Mouse (Mus musculus) mouse trophoblast stem cell (cell line): Measurements from ENCODE around the gene Mesd.

Experiments used
- in situ Hi-C, 2 experiments: fragments of 300-500 bp; cut with MseI, MboI; formaldehyde crosslinking; loops; 2 replicates in 1 of 2; 3 replicates in 1 of 2; pipeline ENCODE4 v1.15.1; 2025

Mesd gene

DNA sequence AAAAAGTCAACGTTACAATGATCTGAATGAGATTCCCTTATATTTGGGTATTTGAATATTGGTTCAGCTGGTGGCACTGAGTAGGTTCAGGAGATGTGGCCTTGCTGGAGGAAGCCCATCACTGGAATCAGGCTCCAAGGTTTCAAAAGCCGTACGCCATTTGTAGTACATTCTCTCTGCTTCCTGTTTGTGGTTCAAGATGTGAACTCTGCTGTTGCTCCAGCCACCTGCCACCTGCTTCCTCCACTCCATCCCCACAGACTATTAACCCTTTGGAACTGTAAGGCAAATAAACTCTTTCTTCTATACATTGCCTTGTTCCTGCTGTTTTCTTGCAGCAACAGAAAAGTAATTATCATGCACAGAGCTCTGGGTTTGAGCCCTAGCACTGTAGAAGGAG, 27.6 kb downstream of the Mesd start:
- in situ Hi-C loops = loop anchor here (5.0 to 10.0 kb wide), 2 partner anchors 175 to 363 kb away; partner anchors contain the start of gene Cemip (in 2 of the 2)

DNA sequence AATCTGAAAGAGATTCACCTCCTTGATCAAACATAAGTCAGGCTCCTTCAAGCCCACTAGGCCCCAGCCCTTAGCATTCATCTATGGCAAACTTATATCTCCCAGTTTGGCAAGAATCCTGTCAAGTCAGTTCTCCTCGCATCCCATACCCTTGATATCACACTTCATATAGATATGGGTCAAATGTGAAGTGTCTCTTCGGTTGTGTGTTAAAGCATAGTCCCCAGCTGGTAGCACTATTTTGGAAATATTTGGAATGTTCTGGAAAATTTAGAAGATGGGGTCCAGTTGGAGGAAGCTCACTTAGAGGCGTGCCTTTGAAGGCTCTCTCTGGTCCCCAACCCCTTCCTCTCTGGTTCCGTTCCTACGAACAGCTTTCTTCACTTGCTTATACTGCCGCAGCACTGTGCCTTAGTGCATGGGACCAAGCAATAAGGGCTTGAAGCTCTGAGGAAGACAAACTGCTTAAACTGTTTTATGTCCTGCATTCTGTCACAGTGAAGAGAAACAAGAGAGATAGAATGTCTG, 29.2 kb downstream of the Mesd start:
- in situ Hi-C loops = loop anchor here (5.0 to 10.0 kb wide), 2 partner anchors 174 to 361 kb away; partner anchors contain the start of gene Cemip (in 2 of the 2)

DNA sequence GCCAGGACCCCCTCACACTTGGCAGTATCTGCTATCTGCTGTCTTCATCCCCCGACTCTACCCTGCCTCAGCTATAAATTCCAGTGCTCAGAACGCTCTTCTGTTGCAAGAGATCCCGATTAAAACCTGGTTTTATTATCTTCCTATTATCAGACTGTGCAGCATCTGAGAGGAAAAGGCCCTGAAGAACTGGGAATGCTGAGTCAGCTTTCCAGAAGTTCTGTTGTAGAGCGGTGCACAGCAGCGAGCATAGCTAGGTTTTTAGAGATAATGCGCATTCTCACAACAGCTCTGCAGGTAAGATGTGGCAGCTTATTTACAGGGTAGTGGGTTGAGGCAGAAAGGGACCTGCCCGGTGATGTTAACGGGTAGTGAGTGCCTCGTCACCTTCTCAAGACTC, 29.7 kb downstream of the Mesd start:
- in situ Hi-C loops = loop anchor here (5.0 to 10.0 kb wide), 2 partner anchors 173 to 361 kb away; partner anchors contain the start of gene Cemip (in 2 of the 2)

DNA sequence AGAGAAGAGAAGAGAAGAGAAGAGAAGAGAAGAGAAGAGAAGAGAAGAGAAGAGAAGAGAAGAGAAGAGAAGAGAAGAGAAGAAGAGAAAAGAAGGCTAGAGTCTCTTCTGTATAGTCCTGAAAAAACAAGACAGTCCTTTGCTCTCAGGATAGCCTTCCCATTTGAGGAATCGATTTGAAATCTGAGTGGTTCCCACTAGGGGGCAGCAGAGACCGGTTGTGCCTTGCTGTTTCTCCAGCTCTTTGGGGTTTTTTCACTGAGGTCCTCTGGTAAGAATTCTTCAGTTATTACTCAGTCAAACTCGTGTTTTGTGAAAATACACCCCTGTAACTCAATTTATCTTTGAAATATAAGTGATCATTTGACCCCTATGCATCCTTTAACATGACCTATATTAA, 30.3 kb downstream of the Mesd start:
- in situ Hi-C loops = loop anchor here (5.0 to 10.0 kb wide), 2 partner anchors 173 to 360 kb away; partner anchors contain the start of gene Cemip (in 2 of the 2)

DNA sequence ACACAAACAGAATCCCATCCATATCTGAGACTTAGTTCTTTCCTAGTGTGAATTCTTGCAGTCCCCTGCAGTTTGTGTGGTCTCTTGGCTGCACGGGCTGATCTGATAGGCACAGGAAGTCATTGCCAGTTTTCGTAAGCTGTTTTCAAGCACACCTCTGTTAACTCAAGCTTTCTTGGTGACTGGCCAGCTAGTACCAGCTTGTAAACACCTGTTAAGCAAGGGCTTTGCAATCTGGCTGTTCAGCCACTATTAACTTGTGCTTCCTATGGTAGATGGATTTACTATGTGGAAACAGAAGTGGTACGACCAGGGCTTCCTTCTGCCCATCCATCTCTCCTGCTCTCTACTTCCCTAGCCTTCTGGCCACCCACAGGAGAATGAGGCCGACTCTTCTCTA, 36.0 kb downstream of the Mesd start:
- in situ Hi-C loops = no loop called here

DNA sequence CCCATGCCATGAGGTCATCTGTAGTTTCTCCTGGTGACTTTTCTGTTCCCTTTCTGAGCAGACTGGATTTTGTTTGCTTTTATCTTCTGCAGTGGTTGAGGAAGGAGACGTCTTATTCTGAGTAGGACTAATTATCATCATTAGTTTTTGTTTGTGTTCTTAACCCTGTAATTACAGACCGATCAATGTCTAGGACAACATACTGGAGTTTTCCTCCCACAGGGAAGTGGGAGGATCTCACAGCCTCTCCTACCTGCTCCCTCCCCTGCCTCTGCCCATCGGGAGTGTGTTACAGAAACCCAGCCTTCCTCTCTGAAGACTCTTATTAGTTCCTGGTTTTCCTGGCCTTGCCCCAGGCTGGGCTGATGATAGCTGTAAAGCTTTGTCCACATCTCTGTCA, 37.4 kb downstream of the Mesd start:
- in situ Hi-C loops = no loop called here

DNA sequence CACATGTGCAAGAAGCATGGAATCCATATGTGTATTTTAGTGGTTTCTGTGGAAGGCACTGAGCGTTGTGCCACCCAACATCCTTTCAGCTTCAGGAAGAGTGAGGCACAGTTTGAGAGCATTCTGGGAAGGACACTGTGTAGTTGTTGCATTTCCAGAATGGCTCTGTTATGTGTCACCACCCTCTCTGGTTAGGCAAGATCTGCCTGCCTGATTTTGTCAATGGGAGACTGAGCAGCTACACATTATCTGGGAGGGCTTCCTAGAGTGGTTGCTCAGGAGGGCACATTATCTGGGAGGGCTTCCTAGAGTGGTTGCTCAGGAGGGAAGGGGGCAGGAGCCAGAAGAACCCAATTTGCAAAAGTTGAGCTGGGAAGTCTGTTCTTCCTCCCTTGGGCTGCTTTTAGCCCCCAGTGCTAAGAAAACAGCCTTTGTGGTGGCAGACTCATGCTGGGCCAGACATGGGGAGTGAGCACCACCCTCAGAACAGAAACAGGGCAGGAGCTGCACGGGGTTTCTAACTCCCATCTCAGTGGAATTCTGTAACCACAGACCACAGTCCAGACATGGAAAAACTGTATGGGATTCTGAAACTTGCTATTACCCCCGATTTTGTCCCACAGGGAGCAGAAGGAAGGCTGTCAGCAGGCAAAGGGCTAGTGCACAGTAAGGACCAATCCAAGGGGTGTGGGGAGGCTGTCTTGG, 54.9 kb downstream of the Mesd start:
- in situ Hi-C loops = no loop called here

DNA sequence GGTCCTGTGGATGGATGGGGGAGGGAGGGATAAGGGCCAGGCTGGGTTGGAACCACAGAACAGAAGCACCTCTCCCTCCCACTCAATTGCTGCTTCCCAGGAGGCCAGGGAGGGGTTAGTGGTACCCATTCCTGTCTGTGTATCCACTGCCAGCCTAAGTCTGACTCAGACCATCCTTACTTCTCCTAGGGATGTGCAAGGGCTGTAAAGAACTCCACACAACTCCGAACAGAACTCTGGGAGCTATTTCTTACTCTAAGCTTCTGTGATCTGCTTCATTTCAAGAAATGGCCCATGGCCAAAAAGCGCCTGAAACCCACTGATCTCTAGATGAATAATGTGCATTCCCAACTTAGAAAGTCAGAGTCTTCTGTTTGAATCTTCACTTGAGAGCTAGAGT, 55.9 kb downstream of the Mesd start:
- in situ Hi-C loops = no loop called here

DNA sequence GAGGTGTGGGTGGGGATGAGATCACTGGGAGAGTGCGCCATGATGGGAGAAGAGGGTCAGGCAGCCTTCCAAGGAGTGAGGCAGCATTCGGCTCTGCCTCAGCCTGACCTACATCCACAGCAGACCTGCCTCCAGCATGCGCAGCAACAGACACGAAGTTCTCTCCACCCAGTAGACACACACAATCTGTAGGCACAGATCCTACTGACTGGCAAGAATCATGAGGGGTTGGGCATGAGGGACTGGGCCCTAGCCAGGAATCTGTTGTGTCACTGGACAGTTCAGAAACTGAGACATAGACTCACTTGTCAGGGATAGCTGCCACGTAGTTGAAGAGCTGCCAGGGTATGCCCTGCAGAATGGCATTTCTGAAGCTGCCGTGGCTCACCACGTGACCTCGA, 57.4 kb downstream of the Mesd start:
- in situ Hi-C loops = no loop called here

DNA sequence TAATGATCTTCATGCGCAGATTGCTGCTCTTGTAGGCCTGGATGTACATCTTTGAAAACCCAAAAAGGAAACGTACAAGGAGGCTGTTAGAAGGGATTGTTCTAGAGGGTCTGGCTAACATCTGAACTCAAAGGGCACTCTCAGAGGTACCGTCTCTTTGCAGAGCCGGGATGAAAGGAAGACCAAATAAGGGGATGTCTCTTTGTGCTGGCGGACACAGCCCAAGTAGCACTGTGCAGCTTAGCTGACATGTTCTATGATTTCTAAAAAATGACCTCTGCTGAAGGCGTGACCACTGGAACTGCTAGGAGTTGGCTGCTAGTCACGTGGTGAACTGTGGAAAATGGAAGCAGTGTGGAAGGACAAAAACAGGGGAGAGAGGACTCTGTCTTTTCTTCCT, 64.5 kb downstream of the Mesd start:
- in situ Hi-C loops = no loop called here

DNA sequence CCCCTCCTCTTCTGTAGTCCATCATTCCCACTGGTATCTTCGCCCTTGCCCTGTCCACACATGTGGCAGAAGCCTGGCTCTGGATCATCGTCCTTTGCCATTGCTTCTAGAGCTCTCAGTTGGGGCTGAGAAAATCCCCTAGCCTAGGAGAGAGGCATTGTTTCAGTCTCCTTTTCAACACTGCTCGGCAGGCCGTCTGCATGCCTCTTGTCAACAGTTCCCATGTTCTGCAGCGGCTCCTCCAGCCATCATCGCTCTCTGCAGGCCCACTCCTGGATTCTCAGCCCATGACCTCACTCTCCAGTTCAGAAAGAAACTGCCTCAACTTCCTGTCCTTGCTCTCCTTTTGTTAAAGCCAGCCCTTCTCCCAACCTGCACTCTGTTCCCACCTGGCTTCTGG, 65.4 kb downstream of the Mesd start:
- in situ Hi-C loops = no loop called here
